Mouse (Mus musculus): ENCODE data around the gene Olfr206.
"Not testable (repeated sequence)": the region's sequence is repeated elsewhere in the genome, so short reads cannot be mapped to it uniquely, and the experiment has no call there.

Olfr206 gene

DNA sequence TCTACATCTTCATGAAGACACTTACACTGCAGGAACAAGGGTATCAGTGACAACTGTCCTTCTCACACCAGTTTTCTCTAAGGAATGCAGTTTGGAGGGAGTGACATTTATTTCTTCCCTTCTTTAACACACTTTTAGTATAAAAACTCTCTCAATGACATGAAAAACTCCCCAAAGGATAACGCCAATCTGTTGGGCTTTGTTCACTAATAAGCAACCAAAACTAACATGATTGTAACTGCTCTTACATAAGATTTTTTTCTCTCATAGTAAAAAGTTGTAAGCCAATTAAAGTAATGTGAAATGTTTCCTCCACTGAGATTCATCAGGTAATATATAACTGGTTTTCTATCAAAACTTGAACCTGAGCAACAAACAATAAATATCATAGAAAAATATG, at the start of gene Olfr206:
Gene Olfr206, minus strand, starts transcription at position 101 of the 400 bp plus-strand sequence.
- DNase-seq (ENCODE audit: low spot score in 2 of 2): no peak

DNA sequence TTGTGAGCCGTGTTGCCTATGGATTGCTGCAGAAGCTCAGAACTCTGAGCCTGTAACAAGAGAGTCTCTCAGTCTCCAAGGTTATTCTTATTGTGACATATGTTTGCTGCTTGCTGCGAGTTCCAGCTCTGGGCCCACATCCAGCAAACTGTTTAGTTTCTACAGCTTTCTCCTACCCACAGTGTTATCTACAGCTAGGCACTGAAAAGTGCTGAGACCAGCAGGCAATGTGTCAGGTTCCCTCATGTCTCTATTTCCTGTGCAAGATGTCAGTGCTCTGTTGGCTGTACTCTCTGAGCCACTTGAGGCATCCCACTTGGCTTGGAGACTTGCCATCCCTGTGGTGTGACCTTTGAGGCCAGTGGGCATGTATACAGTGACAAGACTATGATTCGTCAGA, 44.3 kb upstream of the Olfr206 start:
- peak; percentile 66 to 87 for DNase-seq (ENCODE audit: low spot score in 2 of 2)

DNA sequence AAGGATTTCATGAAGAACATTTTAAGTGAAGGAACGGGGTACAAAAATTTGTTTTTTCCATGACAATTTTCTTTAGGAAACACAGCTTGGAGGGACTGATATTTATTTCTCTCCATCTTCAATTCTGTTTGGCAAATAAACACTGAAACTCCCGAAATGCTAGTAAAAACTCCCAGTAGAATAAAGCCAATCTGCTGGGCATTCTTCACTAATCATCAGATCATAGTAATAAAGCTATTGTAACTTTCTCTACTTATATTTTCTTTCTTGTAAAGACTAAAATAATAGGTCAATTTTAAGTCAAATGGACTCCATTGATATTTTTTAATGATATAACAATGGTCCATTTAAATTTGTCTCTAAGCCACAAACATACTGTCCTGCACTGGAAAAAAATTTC, 14.8 kb upstream of the Olfr206 start, which contains the start of gene Olfr209:
Gene Olfr209, minus strand, starts transcription at position 101 of the 400 bp plus-strand sequence.
- DNase-seq (ENCODE audit: low spot score in 2 of 2): no peak

DNA sequence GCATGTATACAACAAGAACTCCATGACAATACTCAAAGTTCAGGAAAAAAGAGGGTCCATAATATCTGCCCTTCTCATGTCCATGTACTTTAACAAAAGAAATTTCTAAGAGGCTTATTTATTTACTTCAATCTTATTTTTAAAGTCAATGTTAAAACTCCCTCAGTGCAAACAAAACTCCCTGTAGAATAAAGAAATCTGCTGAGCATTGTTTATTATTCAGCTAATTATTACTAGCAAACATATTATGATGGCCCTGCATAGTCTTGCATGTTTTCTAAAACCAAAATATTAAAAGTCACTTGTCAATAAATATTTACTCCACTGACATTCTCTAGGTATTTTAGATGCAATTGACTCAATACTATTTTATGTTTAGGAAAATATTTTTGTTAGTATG, 18.0 kb downstream of the Olfr206 start, which contains the start of gene Olfr205:
Gene Olfr205, minus strand, starts transcription at position 101 of the 400 bp plus-strand sequence.
- no peak for DNase-seq (ENCODE audit: low spot score in 2 of 2)

DNA sequence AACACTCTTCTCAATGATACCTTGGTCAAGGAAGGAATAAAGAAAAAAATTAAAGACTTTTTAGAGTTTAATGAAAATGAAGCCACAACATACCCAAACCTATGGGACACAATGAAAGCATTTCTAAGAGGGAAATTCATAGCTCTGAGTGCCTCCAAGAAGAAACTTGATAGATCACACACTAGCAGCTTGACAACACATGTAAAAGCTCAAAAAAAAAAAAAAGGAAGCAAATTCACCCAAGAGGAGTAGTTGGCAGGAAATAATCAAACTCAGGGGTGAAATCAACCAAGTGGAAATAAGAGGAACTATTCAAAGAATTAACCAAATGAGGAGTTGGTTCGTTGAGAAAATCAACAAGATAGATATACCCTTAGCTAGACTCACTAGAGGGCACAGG, 25.8 kb downstream of the Olfr206 start:
- DNase-seq (ENCODE audit: low spot score in 2 of 2): not testable (repeated sequence)

DNA sequence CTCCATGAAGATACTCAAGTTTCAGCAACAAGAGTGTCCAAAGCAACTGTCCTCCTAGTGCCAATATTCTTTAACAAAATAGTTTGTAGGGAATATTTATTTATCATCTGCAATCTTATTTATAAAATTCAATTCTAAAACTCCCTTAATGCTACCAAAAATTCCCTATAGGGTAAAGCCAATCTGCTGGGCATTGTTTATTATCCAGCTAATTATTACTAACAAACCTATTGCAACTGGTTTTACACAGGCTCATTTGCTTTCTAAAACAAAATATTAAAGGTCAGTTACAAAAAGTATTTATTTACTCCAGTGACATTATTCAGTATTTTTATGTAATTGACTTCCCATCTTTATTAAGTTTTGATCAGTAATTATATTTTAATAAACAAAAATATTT, 30.9 kb downstream of the Olfr206 start, which contains the start of gene Olfr204:
Gene Olfr204, minus strand, starts transcription at position 101 of the 400 bp plus-strand sequence.
- no peak for DNase-seq (ENCODE audit: low spot score in 2 of 2)

DNA sequence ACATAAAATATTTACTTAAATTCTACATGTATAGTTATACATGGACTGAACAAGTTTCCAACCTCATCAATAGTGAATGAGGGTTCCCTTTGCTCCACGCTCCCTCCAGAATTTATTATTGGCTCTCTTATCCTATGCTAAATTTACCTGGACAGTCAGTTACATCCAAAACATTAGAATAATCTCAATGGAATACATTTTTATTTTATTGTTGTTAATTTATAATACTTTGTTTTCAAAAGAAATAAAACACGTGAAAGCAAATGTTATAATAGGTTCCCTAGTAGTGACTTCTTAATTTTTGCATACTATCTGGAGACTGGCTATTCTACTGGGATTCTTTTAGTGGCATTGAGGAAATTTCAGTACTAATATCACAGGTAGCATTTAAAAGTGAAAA, 50.5 kb downstream of the Olfr206 start, which contains the start of gene Olfr203:
Gene Olfr203, plus strand, starts transcription at position 301 of the 400 bp plus-strand sequence.
- no peak for DNase-seq (ENCODE audit: low spot score in 2 of 2)
